Mouse (Mus musculus) stomach, postnatal 0 days (tissue): ENCODE results near the gene Pigm.

ENCODE experiments used
- CTCF ChIP-seq: IDR thresholded peaks from 2 replicates; pipeline ENCODE4 v1.5.1; 2016; ENCODE audit warnings: antibody characterized with exemption, low read depth, mild to moderate bottlenecking, moderate library complexity
- EP300 ChIP-seq: optimal IDR thresholded peaks from 2 replicates; pipeline ENCODE3; 2016; ENCODE audit warnings: antibody characterized with exemption

GRCm38 (mm10) chr1:172410806-172411205 is 34.5 kb downstream of the Pigm start:
- TF ChIP-seq CTCF: peak; percentile 86
- no peak for TF ChIP-seq EP300
